Mouse (Mus musculus): ENCODE data around the gene Rexo1. TPM values are rescaled to one million over a fixed set of nuclear protein-coding genes. Genes with fewer than 3 reads are reported as not detected.

Gene Rexo1
- polyA plus RNA-seq, 1 experiment from 2014 or later, result 32.9 TPM

DNA sequence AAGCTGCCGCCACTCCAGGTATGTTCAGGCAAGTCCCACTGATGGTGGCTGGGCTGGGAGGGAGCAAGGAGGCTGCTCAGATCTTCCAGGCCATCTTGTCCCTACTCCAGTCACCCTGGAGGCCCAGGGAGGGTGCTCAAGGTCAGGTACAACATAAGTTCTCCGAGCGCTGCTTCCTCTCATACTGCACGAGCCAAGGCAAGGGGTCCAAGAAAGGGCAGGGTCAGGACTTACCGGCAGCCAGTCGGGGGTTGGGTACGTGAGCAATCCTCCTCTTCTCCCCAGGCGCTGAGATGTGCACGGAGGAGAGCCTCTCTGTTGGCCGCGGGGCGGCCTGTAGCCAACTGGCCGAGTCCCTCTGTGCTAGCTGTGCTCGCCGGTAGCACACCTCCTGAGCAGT, 13.8 kb downstream of the Rexo1 start:
- no peak for ATAC-seq (ENCODE audit: insufficient number of reproducible peaks, insufficient read depth, low FRiP score, low TSS enrichment)
- Histone ChIP-seq H3K4me3 (no peak overlapping the region), H3K4me1 (no peaks in the 10 kb centered on the region), H3K27ac (no peak overlapping the region), H3K27me3 (no peaks in the 10 kb centered on the region), H3K9ac (no peak overlapping the region), H3K36me3 (peaks cover 84% of the 10 kb centered on the region), H3K9me3 (no peaks in the 10 kb centered on the region), H3K4me2 (replicated peaks) (no peak overlapping the region)
- 91% methylated on average over 15 of the region's 15 CpGs for WGBS

DNA sequence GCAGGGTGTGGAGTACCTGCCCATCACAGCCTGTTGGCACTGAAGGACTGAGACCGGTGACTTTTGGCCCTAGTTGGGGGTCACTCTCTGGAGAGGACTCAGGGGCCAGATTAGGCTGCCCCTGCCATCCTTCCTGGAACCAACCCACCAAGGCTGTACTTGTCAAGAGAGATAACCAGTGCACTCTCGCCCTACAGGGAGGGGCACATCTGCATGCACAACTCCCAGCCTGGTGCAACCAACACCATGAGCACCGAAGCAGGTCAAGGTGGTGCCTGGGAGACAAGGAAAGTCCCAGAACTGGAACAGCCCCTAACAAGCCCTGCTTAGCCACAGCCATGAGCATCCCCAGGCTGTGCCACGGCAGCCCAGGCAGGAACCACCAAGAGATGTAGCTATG, 14.4 kb downstream of the Rexo1 start:
- H3K4me2 ChIP-seq (replicated peaks), result no peak overlapping the region
- no peak overlapping the region for H3K27ac ChIP-seq
- 93% methylated on average over 4 of the region's 4 CpGs for WGBS
- H3K9me3 ChIP-seq, result no peaks in the 10 kb centered on the region
- no peaks in the 10 kb centered on the region for H3K27me3 ChIP-seq
- no peak overlapping the region for H3K4me3 ChIP-seq
- no peak overlapping the region for H3K9ac ChIP-seq
- peaks cover 90% of the 10 kb centered on the region for H3K36me3 ChIP-seq
- ATAC-seq (ENCODE audit: insufficient number of reproducible peaks, insufficient read depth, low FRiP score, low TSS enrichment), result no peak
- H3K4me1 ChIP-seq, result no peaks in the 10 kb centered on the region

DNA sequence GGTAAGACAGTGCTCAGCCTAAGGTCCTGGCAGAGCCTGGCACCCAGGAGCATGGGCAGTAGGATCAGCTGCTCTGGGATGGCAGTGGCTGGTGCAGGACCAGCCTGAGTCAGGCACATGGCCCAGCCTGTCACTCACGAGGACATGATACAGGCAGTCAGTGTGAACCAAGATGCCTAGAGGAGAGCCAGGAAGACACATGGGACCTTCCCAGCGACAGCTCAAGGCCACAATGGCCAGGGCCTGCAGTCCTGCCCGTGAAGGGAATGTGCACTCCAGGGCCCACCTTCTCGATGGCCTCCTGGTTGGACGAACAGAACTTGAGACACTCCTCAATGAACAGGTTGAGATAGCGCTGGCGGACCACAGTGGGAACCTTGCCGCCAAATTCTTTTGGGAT, 15.8 kb downstream of the Rexo1 start:
- WGBS, result 91% methylated on average over 8 of the region's 8 CpGs
- Histone ChIP-seq H3K36me3 (peaks cover 99% of the 10 kb centered on the region), H3K9me3 (no peaks in the 10 kb centered on the region), H3K9ac (no peak overlapping the region), H3K27ac (no peak overlapping the region), H3K4me2 (replicated peaks) (no peak overlapping the region), H3K27me3 (no peaks in the 10 kb centered on the region), H3K4me3 (no peak overlapping the region), H3K4me1 (no peaks in the 10 kb centered on the region)
- ATAC-seq (ENCODE audit: insufficient number of reproducible peaks, insufficient read depth, low FRiP score, low TSS enrichment), result no peak

- H3K9ac ChIP-seq, result no peak overlapping the region
- H3K36me3 ChIP-seq, result peaks cover 82% of the 10 kb centered on the region
- no peak overlapping the region for H3K4me2 ChIP-seq (replicated peaks)
- 95% methylated on average over 14 of the region's 14 CpGs for WGBS
- no peak overlapping the region for H3K27ac ChIP-seq
- H3K27me3 ChIP-seq, result peaks cover 3% of the 10 kb centered on the region
- no peak overlapping the region for H3K4me3 ChIP-seq
- no peak for ATAC-seq (ENCODE audit: insufficient number of reproducible peaks, insufficient read depth, low FRiP score, low TSS enrichment)
- peaks cover 3% of the 10 kb centered on the region for H3K4me1 ChIP-seq
- no peaks in the 10 kb centered on the region for H3K9me3 ChIP-seq
Measured at GRCm38 (mm10) chr10:80543873-80544272, 17.5 kb downstream of the Rexo1 start.

GRCm38 (mm10) chr10:80539493-80539892, 21.9 kb downstream of the Rexo1 start:
- Histone ChIP-seq H3K27me3 (peaks cover 45% of the 10 kb centered on the region), H3K4me1 (peaks cover 10% of the 10 kb centered on the region), H3K36me3 (peaks cover 38% of the 10 kb centered on the region), H3K4me3 (no peak overlapping the region), H3K9ac (no peak overlapping the region), H3K4me2 (replicated peaks) (no peak overlapping the region), H3K27ac (no peak overlapping the region), H3K9me3 (no peaks in the 10 kb centered on the region)
- no peak for ATAC-seq (ENCODE audit: insufficient number of reproducible peaks, insufficient read depth, low FRiP score, low TSS enrichment)
- 32% methylated on average over 5 of the region's 5 CpGs for WGBS

DNA sequence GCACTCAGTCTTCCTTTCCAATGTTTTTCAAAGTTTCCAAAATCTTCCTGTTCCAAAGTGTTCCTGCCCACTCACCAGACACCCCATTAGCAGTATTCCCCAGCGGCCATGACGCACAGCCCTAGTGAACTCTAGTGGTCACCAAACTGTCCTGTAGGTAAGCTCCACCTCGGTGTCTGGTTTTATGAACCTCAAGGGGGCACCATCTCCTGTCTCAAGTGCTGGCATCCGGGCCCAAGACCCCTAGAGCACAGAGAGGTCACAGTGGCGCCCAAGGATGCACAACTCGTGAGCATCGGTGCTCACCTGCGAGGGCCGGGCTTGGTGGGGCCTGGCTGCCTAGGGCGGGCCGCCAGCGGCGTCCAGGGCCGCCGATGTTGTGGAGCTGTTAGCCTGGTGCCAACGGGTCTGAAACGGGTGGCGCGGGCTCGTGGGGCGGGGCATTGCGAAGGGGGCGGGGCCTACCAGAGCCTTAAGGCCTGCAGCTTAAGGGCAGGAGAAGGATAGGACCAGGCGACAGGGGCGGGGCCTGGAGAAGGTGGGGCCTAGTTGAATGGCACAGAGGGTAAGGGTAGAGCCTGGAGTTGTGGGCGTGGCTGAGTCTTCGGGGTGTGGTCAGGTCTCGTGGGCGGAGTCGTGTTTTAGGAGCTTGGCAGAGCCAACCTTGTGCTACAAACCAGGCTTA, 22.5 kb downstream of the Rexo1 start, which contains the start of gene Atp8b3:
Gene Atp8b3, minus strand, starts transcription at position 415 of the 685 bp plus-strand sequence.
- H3K4me3 ChIP-seq, result 0 out of 2 replicates have a peak within 1 kb of the TSS, but pooled peaks have one; percentile 4
- peaks cover 10% of the 10 kb centered on the region for H3K4me1 ChIP-seq
- H3K27ac ChIP-seq, result no peak within 1 kb of the TSS
- ATAC-seq (ENCODE audit: insufficient number of reproducible peaks, insufficient read depth, low FRiP score, low TSS enrichment), result 0 out of 2 replicates have a peak, but pooled peaks have one; percentile 37
- peaks cover 32% of the 10 kb centered on the region for H3K36me3 ChIP-seq
- peak within 1 kb of the TSS; percentile 38 for H3K4me2 ChIP-seq (replicated peaks)
- whole genome bisulfite sequencing, result 2% methylated on average over 30 of the region's 30 CpGs
- H3K9me3 ChIP-seq, result no peaks in the 10 kb centered on the region
- peaks cover 48% of the 10 kb centered on the region for H3K27me3 ChIP-seq
- no peak within 1 kb of the TSS for H3K9ac ChIP-seq

DNA sequence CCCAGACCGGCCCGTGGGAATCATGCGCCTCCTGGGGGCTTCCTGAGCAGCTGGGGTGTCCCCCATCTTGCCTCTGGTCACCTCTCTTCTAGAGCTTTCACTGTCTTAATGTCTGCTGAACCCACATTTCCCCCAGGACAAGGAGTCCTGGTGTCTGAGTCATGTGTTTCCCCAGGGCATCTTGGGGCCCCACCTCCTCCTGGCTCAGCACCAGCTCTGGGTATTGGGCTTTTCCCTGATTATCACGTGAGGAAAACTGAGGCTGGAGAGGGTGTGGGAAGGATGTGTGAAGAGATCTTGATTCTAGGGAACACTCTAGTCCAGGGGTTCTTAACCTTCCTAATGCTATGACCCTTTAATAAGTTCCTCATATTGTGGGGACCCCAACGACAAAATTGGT, 23.2 kb downstream of the Rexo1 start:
- no peaks in the 10 kb centered on the region for H3K9me3 ChIP-seq
- H3K36me3 ChIP-seq, result peaks cover 25% of the 10 kb centered on the region
- no peak overlapping the region for H3K27ac ChIP-seq
- H3K4me1 ChIP-seq, result peaks cover 10% of the 10 kb centered on the region
- no peak overlapping the region for H3K9ac ChIP-seq
- peaks cover 48% of the 10 kb centered on the region for H3K27me3 ChIP-seq
- 60% methylated on average over 5 of the region's 5 CpGs for WGBS
- H3K4me2 ChIP-seq (replicated peaks), result no peak overlapping the region
- ATAC-seq (ENCODE audit: insufficient number of reproducible peaks, insufficient read depth, low FRiP score, low TSS enrichment), result no peak
- no peak overlapping the region for H3K4me3 ChIP-seq

DNA sequence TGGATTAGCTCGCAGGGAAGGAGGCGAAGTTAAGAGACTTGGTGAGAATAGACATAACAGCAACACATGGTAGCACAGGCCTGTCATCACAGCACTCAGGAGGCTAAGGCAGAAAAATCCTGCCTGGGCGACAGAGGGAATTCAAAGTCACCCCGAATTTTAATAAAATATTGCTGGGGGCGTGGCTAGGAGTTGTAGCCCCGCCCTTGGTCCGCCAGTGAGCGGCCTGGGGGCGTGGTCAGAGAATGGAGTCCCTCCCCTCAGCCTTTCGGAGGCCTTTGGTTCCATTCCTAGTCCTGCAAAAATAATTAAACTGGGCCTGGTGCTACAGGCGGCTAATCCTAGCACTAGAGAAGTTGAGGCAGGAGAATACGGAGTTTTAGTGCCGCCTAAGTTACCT, 25.6 kb downstream of the Rexo1 start:
- H3K4me3 ChIP-seq, result no peak overlapping the region
- peaks cover 10% of the 10 kb centered on the region for H3K4me1 ChIP-seq
- H3K27ac ChIP-seq, result no peak overlapping the region
- no peaks in the 10 kb centered on the region for H3K9me3 ChIP-seq
- 0 out of 2 replicates have a peak overlapping the region, but pooled peaks have one; percentile 15 for H3K9ac ChIP-seq
- 12% methylated on average over 13 of the region's 13 CpGs for WGBS
- ATAC-seq (ENCODE audit: insufficient number of reproducible peaks, insufficient read depth, low FRiP score, low TSS enrichment), result no peak
- H3K27me3 ChIP-seq, result peaks cover 48% of the 10 kb centered on the region
- peak overlapping the region; percentile 18; the same call in 1 of the 2 replicates for H3K4me2 ChIP-seq (replicated peaks)
- peaks cover 1% of the 10 kb centered on the region; the same call in 1 of the 2 replicates for H3K36me3 ChIP-seq

DNA sequence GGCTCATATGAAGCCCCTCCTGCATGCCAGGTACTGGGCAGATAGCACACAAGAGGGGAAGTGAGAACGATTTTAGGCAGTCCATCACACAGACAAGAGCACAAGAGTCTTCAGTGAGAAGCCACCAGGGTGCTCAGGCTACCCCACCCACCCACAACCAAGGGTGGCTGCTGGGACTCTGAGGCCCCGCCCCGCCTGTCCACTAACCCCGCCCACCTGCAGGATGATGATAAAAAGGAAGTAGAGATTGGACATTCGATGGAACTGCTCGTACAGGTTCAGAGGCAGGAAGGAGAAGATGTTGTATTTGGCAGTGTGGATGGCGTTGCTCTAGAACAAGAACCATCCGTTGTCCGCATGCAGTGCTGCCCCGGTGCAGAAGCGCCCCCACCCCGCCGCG, 26.3 kb downstream of the Rexo1 start:
- H3K36me3 ChIP-seq, result no peaks in the 10 kb centered on the region
- 11% methylated on average over 14 of the region's 14 CpGs for WGBS
- 0 out of 2 replicates have a peak overlapping the region, but pooled peaks have one; percentile 15 for H3K9ac ChIP-seq
- H3K27ac ChIP-seq, result no peak overlapping the region
- H3K9me3 ChIP-seq, result no peaks in the 10 kb centered on the region
- H3K27me3 ChIP-seq, result peaks cover 48% of the 10 kb centered on the region
- no peak overlapping the region for H3K4me3 ChIP-seq
- no peak for ATAC-seq (ENCODE audit: insufficient number of reproducible peaks, insufficient read depth, low FRiP score, low TSS enrichment)
- peaks cover 10% of the 10 kb centered on the region for H3K4me1 ChIP-seq
- peak overlapping the region; percentile 18; the same call in 1 of the 2 replicates for H3K4me2 ChIP-seq (replicated peaks)

DNA sequence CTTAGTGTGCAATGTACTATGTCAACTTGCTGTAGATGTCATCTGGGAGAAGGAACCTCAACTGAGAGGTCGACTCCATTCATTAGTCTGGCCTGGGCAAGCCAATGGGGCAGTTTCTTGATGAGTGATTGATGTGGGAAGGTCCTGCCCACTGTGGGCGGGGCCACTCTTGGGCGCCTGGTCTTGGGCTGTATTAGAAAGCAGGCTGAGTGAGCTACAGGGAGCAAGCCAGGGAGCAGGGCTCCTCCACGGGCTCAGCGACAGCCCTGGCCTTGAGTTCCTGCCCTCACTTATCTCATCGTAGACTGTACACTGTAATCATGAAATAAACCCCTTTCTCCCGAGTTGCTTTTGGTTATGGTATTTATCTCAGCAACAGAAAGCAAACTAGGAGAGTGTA, 27.7 kb downstream of the Rexo1 start:
- H3K4me1 ChIP-seq, result peaks cover 6% of the 10 kb centered on the region; the same call in 1 of the 2 replicates
- H3K27me3 ChIP-seq, result peaks cover 43% of the 10 kb centered on the region
- H3K27ac ChIP-seq, result no peak overlapping the region
- WGBS, result 14% methylated on average over 7 of the region's 7 CpGs
- H3K36me3 ChIP-seq, result no peaks in the 10 kb centered on the region
- ATAC-seq (ENCODE audit: insufficient number of reproducible peaks, insufficient read depth, low FRiP score, low TSS enrichment), result no peak
- no peak overlapping the region for H3K4me2 ChIP-seq (replicated peaks)
- no peak overlapping the region for H3K9ac ChIP-seq
- no peaks in the 10 kb centered on the region for H3K9me3 ChIP-seq
- H3K4me3 ChIP-seq, result no peak overlapping the region

- H3K4me2 ChIP-seq (replicated peaks), result no peak overlapping the region
- H3K9ac ChIP-seq, result no peak overlapping the region
- H3K4me3 ChIP-seq, result no peak overlapping the region
- 83% methylated on average over 11 of the region's 11 CpGs for WGBS
- H3K27ac ChIP-seq, result no peak overlapping the region
- no peaks in the 10 kb centered on the region for H3K9me3 ChIP-seq
- H3K27me3 ChIP-seq, result peaks cover 39% of the 10 kb centered on the region
- no peaks in the 10 kb centered on the region for H3K36me3 ChIP-seq
- ATAC-seq (ENCODE audit: insufficient number of reproducible peaks, insufficient read depth, low FRiP score, low TSS enrichment), result no peak
- 0 out of 2 replicates have a peak, but pooled peaks cover 5% of the 10 kb centered on the region for H3K4me1 ChIP-seq
Measured at GRCm38 (mm10) chr10:80532783-80533182, 28.6 kb downstream of the Rexo1 start.

- H3K9ac ChIP-seq, result no peak overlapping the region
- ATAC-seq (ENCODE audit: insufficient number of reproducible peaks, insufficient read depth, low FRiP score, low TSS enrichment), result peak; percentile 77
- peaks cover 9% of the 10 kb centered on the region for H3K27me3 ChIP-seq
- no peaks in the 10 kb centered on the region for H3K4me1 ChIP-seq
- H3K36me3 ChIP-seq, result no peaks in the 10 kb centered on the region
- no peak overlapping the region for H3K4me3 ChIP-seq
- peaks cover 5% of the 10 kb centered on the region; the same call in 1 of the 2 replicates for H3K9me3 ChIP-seq
- WGBS, result 31% methylated on average over 9 of the region's 9 CpGs
- H3K4me2 ChIP-seq (replicated peaks), result peak overlapping the region; percentile 16; the same call in 1 of the 2 replicates
- no peak overlapping the region for H3K27ac ChIP-seq
Measured at GRCm38 (mm10) chr10:80526172-80526571, 35.2 kb downstream of the Rexo1 start.

Measured in embryonic facial prominence, embryonic 12.5 days (tissue).